Mouse (Mus musculus) spleen, adult 2 months (tissue): ENCODE measurements around the gene Cuedc2.

ENCODE experiments used
- CTCF ChIP-seq: fragments of 200-500 bp; IDR thresholded peaks from 2 replicates; pipeline ENCODE4 v1.5.1; 2011; ENCODE audit warnings: mild to moderate bottlenecking, inconsistent platforms; ENCODE audit not compliant: insufficient read depth, insufficient read length, insufficient replicate concordance; ENCODE audit errors: extremely low read depth
- POLR2A ChIP-seq: fragments of 200-500 bp; IDR thresholded peaks from 2 replicates; pipeline ENCODE4 v1.6.1; 2011; ENCODE audit warnings: low read depth, low read length, inconsistent platforms

DNA sequence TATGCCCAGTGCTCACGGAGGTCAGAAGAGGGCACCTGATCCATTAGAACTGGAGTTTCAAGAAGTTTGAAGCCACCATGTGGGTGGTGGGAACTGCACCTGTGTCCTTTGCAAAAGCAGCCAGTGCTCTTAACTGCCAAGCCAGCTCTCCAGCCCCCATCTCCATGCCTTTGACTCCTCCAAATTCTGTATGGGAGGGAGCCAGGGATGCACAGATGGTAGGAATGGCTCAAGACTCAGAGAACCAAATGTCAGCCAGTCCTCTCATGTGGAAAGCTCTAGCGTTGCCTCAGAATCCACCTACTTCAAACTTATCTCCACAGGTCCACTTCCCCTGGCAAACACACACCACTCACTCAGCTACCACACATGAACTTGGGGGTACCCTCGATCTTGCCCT is 4.6 kb downstream of the Cuedc2 start:
- no peak for TF ChIP-seq CTCF
- no peak for TF ChIP-seq POLR2A
